Mouse (Mus musculus): ENCODE measurements around the gene Pdzd9.
"Not testable (repeated sequence)": the region's sequence is repeated elsewhere in the genome, so short reads cannot be mapped to it uniquely, and the experiment has no call there.

Pdzd9 gene

DNA sequence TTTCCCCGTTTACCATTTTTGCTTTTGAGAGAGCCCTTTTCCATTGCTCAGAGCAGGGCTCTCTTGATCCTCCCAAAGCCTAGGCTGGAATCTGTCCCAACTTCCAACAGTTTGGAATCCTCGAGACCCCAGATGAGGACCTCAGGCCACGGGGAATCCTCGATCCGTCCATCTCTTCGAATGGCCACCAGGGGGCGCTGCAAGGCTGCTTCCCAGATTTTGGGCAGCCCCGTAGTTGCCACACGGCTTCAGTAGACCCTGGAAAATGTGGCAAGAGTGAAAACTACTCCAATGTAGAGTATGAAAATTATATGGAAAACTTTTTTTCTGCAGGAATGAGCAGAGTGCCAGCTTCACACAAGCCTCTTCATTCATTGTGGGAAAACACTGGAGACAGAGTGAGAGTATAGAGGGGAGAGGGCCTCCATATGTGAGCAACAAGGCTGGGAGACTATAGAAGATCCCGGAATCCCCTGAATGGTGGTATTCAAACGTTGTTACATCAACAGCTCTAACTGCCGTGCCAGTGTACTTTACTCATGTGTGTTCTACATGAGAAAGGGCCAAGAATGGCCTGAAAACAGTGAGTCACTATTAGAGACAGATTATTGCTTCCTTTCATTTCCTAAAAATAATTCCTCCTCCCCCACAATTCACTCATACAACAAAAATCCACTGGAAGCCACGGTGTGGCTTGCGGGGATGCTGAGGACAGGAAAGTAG is at the start of gene Pdzd9:
TSS of gene Pdzd9 (minus strand) at position 191 of the 723 bp plus-strand sequence.
- DNase-seq (ENCODE audit: extremely low spot score, low spot score) = peak; percentile 84

DNA sequence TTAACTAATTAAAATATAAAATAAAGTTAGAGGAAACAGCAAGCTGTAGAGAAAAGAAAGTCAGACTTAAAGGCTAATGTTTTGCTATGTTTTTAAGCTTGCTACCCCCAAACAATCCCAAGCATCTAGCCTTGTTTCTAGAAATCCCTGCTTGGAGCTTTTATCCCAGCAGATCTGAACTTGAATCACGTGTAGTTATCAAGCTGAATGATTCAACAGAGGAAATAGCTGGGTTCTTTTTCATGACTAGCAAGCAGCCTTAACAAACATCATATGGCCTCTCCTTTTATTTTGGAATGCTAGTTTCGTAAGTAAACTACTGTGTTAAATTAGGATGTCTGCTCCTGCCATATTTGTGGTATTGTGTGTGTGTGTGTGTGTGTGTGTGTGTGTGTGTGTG is 47.1 kb upstream of the Pdzd9 start:
- no peak for DNase-seq (ENCODE audit: extremely low spot score, low spot score)

DNA sequence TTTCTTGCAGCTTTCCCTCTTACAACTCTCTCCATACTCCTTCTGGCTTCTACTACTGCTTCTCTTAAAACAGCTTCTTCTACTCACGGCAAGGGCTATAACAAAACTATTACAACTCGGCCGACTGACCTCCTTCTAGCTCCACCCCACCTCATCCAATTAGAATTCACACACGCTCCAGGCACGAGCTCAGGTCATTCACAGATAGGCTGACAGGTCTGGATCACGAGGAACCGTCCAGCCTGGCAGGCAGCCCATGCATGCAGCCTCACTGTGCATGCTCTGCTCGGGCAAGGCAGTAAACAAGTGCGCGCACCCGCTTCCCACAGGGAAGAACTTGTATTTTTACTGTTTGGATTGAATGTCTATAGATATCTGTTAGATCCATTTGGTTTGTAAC is 43.8 kb upstream of the Pdzd9 start:
- not testable (repeated sequence) for DNase-seq (ENCODE audit: extremely low spot score, low spot score)

DNA sequence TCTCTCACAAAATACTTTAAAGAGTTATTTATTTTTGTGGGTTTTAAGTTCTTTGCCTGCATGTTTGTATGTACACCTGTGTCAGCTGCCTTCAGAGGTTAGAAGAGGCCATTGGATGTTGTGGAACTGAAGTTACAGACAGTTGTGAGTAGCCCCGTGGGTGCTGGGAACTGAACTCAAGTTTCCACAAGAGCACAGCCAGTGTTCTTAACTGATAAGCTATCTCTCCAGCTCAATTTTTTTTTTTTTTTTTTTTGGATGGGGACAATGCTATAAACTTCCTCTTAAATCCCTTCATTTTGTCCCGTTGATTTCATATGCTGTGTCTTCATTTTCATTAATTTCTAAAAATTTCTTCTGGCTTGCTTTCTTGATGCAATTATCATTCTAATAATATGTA is 43.1 kb upstream of the Pdzd9 start:
- DNase-seq (ENCODE audit: extremely low spot score, low spot score) = no peak

DNA sequence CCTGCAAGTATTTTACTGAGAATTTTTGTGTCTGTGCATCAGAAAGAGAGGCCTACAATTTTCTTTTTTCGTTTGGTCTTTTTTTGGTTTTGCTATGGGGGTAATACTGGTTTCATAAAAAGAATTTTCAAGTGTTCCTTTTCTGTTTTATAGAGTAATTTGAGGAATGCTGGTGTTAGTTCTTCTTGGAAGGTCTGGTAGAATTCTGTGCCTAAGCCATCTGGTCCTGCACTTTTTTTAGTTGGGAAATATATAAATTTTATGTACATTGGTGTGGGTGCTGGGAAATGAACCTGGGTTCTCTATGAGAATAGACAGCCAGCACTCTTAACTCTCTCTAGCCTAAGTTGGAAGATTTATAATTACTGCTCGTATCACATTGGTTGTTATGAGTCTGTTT is 41.9 kb upstream of the Pdzd9 start:
- DNase-seq (ENCODE audit: extremely low spot score, low spot score) = no peak

DNA sequence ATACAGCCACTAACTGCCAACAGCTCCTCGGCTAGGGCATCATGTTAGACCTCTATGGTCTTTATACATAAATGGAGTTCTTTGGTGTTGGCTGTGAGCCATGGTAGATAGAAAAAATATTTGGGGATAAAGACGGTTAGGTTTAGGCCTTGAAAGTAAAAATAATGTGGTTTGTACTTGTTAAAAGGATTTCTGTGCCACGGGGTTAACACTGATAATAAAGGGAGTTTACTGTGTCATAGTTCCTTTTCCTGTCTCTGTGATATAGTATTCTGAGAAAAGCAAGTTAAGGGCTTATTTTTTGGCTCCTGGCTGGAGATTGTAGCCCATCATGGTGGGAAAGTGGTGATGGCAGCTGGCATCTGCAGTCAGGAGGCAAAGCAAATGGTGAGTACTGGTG is 33.7 kb upstream of the Pdzd9 start:
- no peak for DNase-seq (ENCODE audit: extremely low spot score, low spot score)

DNA sequence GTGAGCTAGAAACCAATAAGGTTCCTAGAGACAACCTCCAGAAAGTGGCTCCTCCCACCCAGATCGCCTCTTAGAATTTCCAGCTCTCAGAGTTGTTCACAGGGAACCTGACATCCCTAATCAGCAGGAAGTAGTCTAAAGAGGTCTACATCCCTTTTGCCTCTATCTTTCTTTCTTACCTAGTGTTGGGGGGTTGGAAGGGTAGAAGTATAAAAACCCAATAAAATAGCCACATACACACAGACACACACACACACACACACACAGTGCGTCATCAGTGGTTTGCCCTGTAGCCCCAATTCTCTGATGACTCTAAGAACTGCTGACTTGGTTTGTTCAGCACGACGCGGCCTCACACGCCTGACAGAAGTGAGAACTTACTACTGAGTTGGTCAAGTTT is 29.4 kb upstream of the Pdzd9 start:
- no peak for DNase-seq (ENCODE audit: extremely low spot score, low spot score)

DNA sequence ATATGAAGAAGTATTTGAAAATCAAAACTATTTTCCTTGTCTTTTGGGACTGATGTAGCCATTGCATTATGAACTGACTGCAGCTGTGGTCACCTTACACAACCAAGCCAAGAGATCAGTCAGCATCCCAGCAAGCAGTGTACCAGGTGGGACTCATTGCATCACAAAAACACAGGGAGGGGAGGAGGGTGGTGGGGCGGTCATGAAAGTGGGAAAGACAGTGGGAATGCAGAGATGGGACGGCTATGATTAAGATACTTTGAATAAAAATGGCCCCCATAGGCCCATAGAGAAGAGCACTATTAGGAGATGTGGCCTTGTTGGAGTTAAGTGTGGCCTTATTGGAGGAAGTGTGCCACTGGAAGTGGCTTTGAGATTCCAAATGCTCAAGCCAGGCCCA is 26.2 kb upstream of the Pdzd9 start:
- no peak for DNase-seq (ENCODE audit: extremely low spot score, low spot score)

DNA sequence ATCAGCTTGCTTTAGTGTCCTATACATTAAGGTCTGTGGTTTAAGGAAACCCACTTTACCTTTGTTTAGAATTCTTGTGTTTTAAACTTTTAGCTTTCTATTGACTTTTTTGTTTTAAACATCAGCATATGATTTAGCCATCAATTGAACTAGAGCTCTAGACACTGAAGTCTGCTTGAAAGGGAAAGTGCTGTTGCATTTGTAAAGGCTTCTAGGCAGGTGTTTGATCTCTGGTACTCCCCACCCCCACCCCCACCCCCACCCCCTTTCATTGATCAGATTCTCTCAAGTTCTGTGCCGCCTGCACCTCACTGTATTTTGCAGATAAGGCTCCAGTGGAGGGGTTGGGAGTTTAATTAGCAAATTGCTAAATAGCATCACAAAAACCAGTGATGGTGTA is 25.5 kb upstream of the Pdzd9 start:
- DNase-seq (ENCODE audit: extremely low spot score, low spot score) = no peak

DNA sequence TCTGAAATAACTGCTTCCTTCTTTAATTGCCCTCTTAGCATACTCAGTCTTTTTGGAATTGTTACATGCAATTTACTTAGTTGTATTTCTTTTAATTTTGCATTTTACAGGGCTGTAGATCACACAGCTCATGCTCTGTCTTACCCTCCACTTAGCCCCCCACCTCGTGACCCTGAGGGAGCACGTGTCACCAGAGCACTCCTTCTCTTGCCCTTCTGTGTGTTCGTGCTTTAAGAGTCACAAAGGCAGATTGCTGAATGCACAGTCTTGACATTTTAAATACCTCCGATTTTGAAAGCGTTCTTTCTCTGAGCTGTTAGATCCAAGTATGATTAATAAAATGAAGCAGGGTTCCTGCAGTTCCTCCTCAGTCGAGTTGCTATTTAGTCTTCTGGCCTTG is 25.1 kb upstream of the Pdzd9 start:
- no peak for DNase-seq (ENCODE audit: extremely low spot score, low spot score)

DNA sequence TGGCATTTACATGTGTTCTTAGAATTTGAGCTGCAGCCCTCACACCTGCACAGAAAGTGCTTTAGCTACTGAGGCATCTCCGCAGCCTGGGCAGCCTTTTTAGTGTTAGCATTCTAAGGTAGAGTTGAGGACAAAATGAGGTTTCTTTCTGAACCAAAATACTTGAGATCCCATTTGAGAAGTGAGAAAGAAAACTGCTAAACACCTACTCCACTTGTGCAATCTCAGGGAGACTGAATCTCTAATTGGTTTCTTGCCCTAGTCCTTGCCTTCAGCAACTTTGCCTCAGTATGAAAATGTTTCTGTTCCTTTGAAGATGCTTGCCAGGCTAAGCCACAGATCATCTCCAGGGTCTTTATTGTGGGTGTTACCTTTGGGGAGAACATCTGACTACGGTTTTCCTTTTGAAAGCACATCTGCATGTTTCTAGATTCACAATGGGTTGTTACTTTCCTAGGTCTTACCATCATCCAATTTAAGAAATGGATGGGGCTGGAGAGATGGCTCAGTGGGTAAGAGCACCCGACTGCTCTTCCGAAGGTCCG is 23.8 kb upstream of the Pdzd9 start:
- DNase-seq (ENCODE audit: extremely low spot score, low spot score) = no peak

DNA sequence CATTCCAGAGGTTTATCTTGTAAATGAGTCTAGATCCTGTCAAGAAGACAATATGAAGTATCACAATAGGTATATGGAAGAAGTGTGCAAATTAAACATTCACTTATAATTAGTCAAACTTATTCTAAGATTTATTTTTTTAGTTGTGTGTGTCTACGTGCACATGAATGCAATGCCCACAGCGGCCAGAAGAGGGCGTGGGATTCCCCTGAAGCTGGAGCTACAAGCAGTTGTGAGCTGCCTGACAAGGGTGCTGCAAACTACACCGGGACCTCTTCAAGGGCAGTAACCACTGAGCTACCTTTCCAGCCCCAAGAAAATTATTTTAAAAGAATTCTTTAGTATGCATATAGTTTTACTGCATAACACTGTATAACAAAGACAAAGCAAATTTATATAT is 20.5 kb upstream of the Pdzd9 start:
- DNase-seq (ENCODE audit: extremely low spot score, low spot score) = no peak

DNA sequence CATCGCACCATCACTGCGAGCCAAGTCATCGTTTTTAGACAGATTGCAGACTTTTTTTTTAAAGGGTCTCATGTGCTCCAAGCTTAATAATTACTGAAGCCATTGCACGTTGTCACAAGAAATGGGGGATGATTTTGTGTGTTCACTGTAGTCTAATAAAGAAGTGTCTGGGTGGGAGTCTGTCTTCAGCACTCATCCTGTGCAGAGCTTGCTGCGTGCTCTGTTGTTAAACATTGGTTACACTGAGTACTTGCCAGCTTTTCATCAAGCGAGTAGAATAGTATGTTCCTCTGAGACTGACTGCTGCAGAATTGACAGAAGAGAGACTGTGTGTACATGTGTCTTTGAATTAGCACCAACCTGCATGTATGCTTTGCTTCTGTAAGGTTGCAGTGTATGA is 15.1 kb upstream of the Pdzd9 start:
- no peak for DNase-seq (ENCODE audit: extremely low spot score, low spot score)

DNA sequence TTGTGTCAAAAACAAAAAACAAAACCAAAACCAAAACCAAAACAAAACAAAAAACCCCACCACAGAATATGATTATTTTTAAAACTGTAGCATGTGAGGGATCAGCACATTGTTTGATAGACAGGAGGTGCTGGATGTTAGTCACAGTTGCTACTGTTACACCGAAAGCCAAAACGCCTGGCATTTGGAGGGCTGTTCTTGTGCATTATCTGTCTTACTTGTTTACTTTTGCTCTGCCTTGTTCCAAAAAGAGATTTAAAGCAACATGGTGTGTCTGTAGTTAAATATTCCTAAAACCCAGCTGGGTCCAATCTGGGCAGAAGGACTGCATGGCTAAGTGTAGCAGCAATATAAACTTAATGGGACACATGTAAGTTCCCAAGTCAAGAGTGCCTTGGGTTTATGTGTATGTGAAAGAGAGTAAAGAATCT is 14.6 kb upstream of the Pdzd9 start:
- no peak for DNase-seq (ENCODE audit: extremely low spot score, low spot score)

DNA sequence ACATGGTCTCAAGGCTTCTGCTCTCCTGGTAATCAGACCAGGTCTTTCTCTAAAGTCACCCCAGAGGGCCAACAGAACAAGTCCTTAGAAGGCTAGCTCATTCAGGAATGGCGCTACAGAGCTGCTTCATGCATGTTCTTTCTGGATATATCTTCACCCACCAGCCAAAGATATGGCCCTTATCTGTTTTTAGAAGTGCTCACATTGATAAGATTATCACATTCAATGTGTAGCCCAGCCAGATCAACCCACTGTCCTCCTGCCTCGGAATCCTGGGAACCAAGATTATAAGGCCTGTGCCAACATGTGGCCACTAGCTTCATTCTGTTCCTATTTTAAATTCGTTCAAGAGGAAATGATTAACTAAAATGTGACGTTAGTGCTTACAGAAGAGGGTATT is 11.9 kb upstream of the Pdzd9 start:
- DNase-seq (ENCODE audit: extremely low spot score, low spot score) = no peak

DNA sequence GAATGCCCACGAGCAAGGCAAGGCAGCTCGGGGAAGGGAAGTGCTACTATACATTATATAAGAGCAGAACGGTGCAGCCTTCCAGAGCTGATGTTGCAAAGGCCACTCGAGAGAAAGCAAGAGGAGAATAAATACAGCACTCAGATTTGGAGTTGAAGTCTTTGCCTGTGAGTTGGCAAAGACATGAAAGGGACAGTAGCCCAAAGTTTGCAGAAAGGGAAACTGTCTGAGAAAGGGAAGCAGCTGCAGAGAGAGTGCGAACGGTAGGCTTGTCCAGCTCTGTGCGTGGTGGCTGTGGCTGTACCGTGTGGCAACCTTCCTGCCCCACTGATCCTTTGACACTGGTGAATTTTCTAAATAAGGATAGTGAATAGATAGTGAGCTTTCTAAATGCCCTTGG is 8.9 kb upstream of the Pdzd9 start:
- no peak for DNase-seq (ENCODE audit: extremely low spot score, low spot score)

DNA sequence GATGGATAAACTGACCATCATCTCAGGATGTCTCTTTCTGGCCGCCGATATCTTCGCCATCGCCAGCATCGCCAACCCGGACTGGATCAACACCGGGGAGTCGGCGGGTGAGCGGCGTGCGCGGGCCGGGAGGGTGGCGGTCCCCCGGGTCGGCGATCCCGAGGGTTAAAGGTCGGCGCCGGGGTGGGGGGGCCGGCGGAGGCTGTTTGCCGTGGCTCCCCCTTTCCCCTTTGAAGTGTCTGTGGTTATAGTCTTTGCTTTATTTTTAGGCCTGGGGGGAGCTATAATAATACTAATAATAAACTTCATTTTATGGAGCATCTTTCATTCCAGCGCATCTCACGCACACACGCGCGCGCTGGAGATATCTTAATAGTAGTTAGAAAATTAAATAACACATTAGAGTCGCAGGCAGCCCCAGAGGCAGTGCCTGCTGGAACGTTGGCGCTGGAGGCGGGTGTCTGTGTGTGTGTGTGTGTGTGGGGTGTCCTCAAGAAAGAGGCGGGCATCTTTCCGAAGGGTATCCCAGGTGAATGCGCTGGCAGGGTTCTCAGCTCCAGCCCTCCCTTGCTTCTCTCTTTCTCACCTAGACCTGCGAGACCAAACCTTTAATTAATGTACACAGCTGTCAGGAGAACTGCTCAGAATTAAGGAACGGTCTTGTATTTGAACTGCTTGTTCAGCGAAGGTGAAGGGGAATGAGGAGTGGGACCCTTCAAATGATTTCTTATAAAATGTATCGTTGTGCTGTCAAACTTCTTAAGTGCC is 7.8 kb upstream of the Pdzd9 start:
- peak; percentile 66 for DNase-seq (ENCODE audit: extremely low spot score, low spot score)

DNA sequence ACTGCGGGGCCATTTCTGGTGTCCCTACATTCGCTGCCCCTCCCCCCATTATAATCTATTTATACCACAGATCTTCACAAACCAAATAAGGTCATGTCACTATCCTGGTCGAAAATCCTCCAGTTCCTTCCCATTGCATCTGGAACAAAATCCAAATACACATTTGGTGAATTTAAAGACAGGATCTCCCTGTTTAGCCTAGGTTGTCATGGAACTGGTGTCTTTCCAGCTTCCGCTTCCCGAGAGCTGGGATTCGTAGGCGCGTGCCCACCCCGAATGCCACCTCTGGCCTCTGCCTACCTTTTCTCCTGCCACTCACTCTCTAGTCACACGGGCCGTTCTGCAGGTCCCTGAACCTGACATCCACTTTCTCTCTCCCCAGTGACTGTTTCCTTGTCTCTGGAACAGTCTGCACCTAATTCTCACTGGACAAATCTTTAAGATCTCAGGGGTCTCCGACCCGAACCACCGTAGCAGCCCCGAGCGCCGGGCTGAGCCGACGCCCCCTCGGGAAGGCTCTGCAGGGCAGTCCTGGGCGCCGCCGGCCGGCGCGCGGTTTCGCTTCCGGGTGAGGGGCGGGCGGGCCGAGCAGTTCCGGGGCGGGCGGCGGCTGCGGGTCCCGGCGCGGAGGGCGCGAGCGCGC is 7.0 kb upstream of the Pdzd9 start, which contains the start of gene Mosmo:
TSS of gene Mosmo (plus strand) at position 618 of the 643 bp plus-strand sequence.
- peak; percentile 82 for DNase-seq (ENCODE audit: extremely low spot score, low spot score)

DNA sequence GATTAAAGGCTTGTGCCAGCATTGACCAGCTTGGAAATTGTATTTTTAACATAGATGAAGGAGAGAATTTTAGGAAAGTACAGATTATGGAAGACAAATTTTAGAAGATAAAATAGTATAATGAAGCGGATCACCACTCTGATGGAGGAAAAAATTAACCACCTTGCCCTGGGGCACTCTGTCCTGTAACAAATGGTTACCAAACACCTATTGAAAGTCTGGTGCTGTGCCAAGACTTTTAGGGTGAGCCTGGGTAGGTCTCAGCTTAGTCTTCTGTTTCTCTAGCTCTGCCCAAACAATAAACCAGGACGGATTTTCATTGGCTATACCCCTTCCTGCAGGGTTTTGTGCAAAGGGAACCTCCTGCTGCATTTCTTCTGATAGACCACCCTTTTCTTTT is 1.1 kb upstream of the Pdzd9 start:
- no peak for DNase-seq (ENCODE audit: extremely low spot score, low spot score)

DNA sequence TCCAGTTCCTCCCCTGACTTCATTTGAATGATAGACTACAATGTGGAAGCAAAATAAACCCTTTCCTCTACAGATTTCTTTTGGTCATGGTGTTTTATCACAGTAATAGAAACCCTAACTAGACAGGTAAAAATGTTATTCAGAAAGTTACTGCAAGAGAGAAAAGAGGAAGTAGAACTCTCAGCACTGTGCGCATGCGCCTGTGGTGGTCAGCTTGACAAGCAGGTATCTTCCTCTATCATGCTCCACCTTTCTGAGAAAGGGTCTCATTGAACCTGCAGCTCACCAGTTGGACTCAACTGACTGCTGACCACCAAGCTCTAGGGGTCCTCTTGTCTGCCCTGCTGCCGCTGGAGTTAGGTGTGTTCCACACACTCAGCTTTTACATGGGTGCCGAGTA is 8.1 kb downstream of the Pdzd9 start:
- no peak for DNase-seq (ENCODE audit: extremely low spot score, low spot score)

DNA sequence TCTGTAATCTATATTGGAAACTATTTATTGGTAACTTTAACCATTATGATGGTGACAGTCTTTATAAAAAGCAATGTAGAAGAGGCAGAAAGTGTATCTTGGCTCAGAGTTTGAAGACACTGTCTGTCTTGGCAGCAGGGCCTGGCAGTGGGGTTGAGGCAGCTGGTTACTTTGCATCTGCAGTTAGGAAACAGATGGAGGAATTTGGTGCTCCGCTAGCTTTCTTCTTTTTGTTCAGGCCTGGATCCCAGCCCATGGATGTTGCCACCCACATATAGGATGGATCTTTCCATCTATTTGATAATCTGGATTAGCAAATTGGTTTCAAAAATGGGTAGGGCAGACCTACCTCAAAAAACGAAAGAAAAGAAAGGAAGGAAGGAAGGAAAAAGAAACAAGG is 22.3 kb downstream of the Pdzd9 start:
- DNase-seq (ENCODE audit: extremely low spot score, low spot score) = no peak

DNA sequence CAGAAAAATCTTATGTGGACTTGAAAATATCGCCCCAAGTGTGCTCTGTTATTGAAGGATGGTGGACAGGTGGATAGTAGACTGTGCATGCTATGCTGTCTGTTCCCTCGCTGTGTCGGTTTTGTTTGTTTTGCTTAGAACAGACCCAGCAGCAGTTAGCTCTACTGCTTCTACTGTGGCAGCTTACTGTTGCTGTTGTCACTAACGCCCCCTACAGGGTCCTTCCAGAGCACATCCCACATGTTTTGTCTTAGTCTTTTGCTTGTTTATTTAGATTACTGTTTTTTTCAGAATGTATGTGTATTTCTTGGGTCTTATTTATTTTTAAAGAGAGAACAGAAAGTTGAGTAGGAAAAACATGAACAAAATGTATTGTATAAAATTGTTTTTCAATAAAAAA is 26.9 kb downstream of the Pdzd9 start:
- no peak for DNase-seq (ENCODE audit: extremely low spot score, low spot score)
